Mouse (Mus musculus) liver, embryonic 14.5 days (tissue): Measurements from ENCODE around the gene Foxj3. TPM values are rescaled to one million over a fixed set of nuclear protein-coding genes. Genes with fewer than 3 reads are reported as not detected.

ENCODE experiments used
- ATAC-seq: fragments of 200-750 bp; cut with Nextera tagmentation; 2 replicates; pipeline ENCODE4 v1.8.0; 2017; ENCODE audit warnings: moderate number of reproducible peaks, mild to moderate bottlenecking, moderate library complexity; ENCODE audit not compliant: insufficient read depth
- DNase-seq, 3 experiments: peaks; one replicate each; pipeline ENCODE4 v3.0.0-alpha.2; 2012 to 2013; ENCODE audit warnings: low read depth in 3 of 3, low spot score in 3 of 3
- H3K27ac ChIP-seq: fragments of 300-500 bp; sonication (generic); 2 replicates; pipeline ENCODE4 v1.5.1; 2014; ENCODE audit warnings: moderate library complexity, mild to moderate bottlenecking, control low read depth, inconsistent platforms
- H3K27me3 ChIP-seq: fragments of 300-500 bp; sonication (generic); 2 replicates; pipeline ENCODE4 v1.6.1; 2014; ENCODE audit warnings: mild to moderate bottlenecking, low read length, moderate library complexity; ENCODE audit not compliant: control insufficient read depth, insufficient read depth
- H3K36me3 ChIP-seq: fragments of 300-500 bp; sonication (generic); replicated peaks from 2 replicates; pipeline ENCODE4 v1.6.1; 2014; ENCODE audit warnings: low read depth; ENCODE audit not compliant: control insufficient read depth, insufficient read depth
- H3K4me1 ChIP-seq, 2 experiments: fragments of 200-500 bp in 1 of 2; fragments of 300-500 bp in 1 of 2; sonication (generic) in 1 of 2; replicated peaks; 2 replicates each; pipeline ENCODE4 v1.6.1; 2012 to 2014; ENCODE audit warnings: antibody characterized with exemption in 1 of 2, inconsistent platforms in 1 of 2, low read length in 1 of 2; ENCODE audit not compliant: control insufficient read depth in 2 of 2, insufficient read depth in 2 of 2
- H3K4me2 ChIP-seq: fragments of 300-500 bp; sonication (generic); 2 replicates; pipeline ENCODE4 v1.6.1; 2014; ENCODE audit warnings: low read depth, mild to moderate bottlenecking, control low read depth, moderate library complexity
- H3K4me3 ChIP-seq, 2 experiments: fragments of 200-500 bp in 1 of 2; fragments of 300-500 bp in 1 of 2; sonication (generic) in 1 of 2; 2 replicates each; pipeline ENCODE4 v1.5.1; 2012 to 2014; ENCODE audit warnings: low read depth in 2 of 2, low read length in 2 of 2, mild to moderate bottlenecking in 2 of 2, control low read depth in 1 of 2, inconsistent platforms in 1 of 2, moderate library complexity in 1 of 2; ENCODE audit not compliant: insufficient read depth in 1 of 2
- H3K9ac ChIP-seq: fragments of 300-500 bp; sonication (generic); replicated peaks from 2 replicates; pipeline ENCODE4 v1.6.1; 2014; ENCODE audit warnings: mild to moderate bottlenecking, control low read depth, moderate library complexity
- H3K9me3 ChIP-seq: fragments of 300-500 bp; sonication (generic); 2 replicates; pipeline ENCODE4 v1.6.1; 2016; ENCODE audit warnings: low read length, mixed read lengths; ENCODE audit not compliant: control insufficient read depth
- CTCF ChIP-seq: IDR thresholded peaks from 2 replicates; pipeline ENCODE4 v1.5.1; 2016; ENCODE audit warnings: antibody characterized with exemption, low read depth, control low read depth
- EP300 ChIP-seq: IDR thresholded peaks from 2 replicates; pipeline ENCODE4 v1.6.1; 2016; ENCODE audit warnings: antibody characterized with exemption, low read depth
- WGBS: fragments of 180-500 bp; shearing (Covaris S2); extraction: QIAGEN DNeasy Blood & Tissue Kit; methylation state at CpG from one replicate; pipeline ENCODE4 v1.1.7; 2014; ENCODE audit not compliant: insufficient replicate concordance; 5-methylcytosine and 5-hydroxymethylcytosine counted together
- polyA plus RNA-seq, 2 experiments: library from polyadenylated mRNA; depleted of rRNA in 1 of 2; stranded (reverse) in 1 of 2; unstranded in 1 of 2; fragments of >200 nt; fragmentation: Nextera tagmentation in 1 of 2; extraction: Ambion mirVana in 1 of 2; gene quantifications; 2 replicates each; pipeline versions ENCODE4 v1.2.1 to v1.2.3; 2012 to 2014

Foxj3 gene
- polyA plus RNA-seq, 2 experiments: 4.5 to 4.7 TPM

- no peaks in the 10 kb centered on the region for H3K36me3 ChIP-seq
- no peak overlapping the region for H3K27ac ChIP-seq
- TF ChIP-seq CTCF (no peak), EP300 (no peak)
- H3K9me3 ChIP-seq: no peaks in the 10 kb centered on the region
- no peak overlapping the region for H3K4me2 ChIP-seq
- H3K4me1 ChIP-seq: no peaks in the 10 kb centered on the region
- no peaks in the 10 kb centered on the region for H3K27me3 ChIP-seq
- no peak overlapping the region for H3K9ac ChIP-seq
- ATAC-seq: no peak
- no peak overlapping the region for H3K4me3 ChIP-seq
- no peak for DNase-seq
- WGBS: 82% methylated on average over 2 of the region's 2 CpGs
Observed at GRCm38 (mm10) chr4:119588037-119588436, 51.2 kb downstream of the Foxj3 start.

- DNase-seq (no peak), ATAC-seq (no peak)
- WGBS: 76% methylated on average over 2 of the region's 2 CpGs
- no peak for TF ChIP-seq EP300
- no peak for TF ChIP-seq CTCF
- H3K4me1 ChIP-seq: no peaks in the 10 kb centered on the region
- no peak overlapping the region for H3K4me2 ChIP-seq
- no peaks in the 10 kb centered on the region for H3K9me3 ChIP-seq
- H3K9ac ChIP-seq: no peak overlapping the region
- H3K27me3 ChIP-seq: no peaks in the 10 kb centered on the region
- no peak overlapping the region for H3K4me3 ChIP-seq
- H3K27ac ChIP-seq: no peak overlapping the region
- H3K36me3 ChIP-seq: no peaks in the 10 kb centered on the region
Observed at GRCm38 (mm10) chr4:119589423-119589822, 52.6 kb downstream of the Foxj3 start.

- Histone ChIP-seq H3K27me3 (no peaks in the 10 kb centered on the region), H3K9me3 (no peaks in the 10 kb centered on the region), H3K27ac (no peak overlapping the region), H3K9ac (no peak overlapping the region), H3K4me2 (no peak overlapping the region), H3K4me3 (no peak overlapping the region), H3K36me3 (no peaks in the 10 kb centered on the region), H3K4me1 (no peaks in the 10 kb centered on the region)
- no peak for ATAC-seq
- WGBS: 72% methylated on average over 1 of the region's 1 CpGs
- TF ChIP-seq CTCF: no peak
- DNase-seq: no peak
Observed at GRCm38 (mm10) chr4:119590027-119590426, 53.2 kb downstream of the Foxj3 start.

GRCm38 (mm10) chr4:119592479-119592878, 55.7 kb downstream of the Foxj3 start:
- Histone ChIP-seq H3K27ac (no peak overlapping the region), H3K4me3 (no peak overlapping the region), H3K9ac (no peak overlapping the region), H3K4me2 (no peak overlapping the region), H3K9me3 (no peaks in the 10 kb centered on the region), H3K27me3 (no peaks in the 10 kb centered on the region), H3K36me3 (no peaks in the 10 kb centered on the region), H3K4me1 (no peaks in the 10 kb centered on the region)
- DNase-seq (no peak), ATAC-seq (no peak)
- WGBS: 67% methylated on average over 3 of the region's 3 CpGs
- no peak for TF ChIP-seq EP300
- no peak for TF ChIP-seq CTCF

GRCm38 (mm10) chr4:119594331-119594730, 57.5 kb downstream of the Foxj3 start:
- 94% methylated on average over 14 of the region's 14 CpGs for WGBS
- H3K9ac ChIP-seq: no peak overlapping the region
- no peaks in the 10 kb centered on the region for H3K27me3 ChIP-seq

More at GRCm38 (mm10) chr4:119594331-119594730, 57.5 kb downstream of the Foxj3 start:
- H3K9me3 ChIP-seq: no peaks in the 10 kb centered on the region
- no peak overlapping the region for H3K4me2 ChIP-seq
- no peak for TF ChIP-seq CTCF
- TF ChIP-seq EP300: no peak
- no peak overlapping the region for H3K27ac ChIP-seq
- no peak for DNase-seq
- H3K36me3 ChIP-seq: no peaks in the 10 kb centered on the region
- no peaks in the 10 kb centered on the region for H3K4me1 ChIP-seq
- ATAC-seq: no peak
- H3K4me3 ChIP-seq: no peak overlapping the region
